Mouse (Mus musculus): Measurements from ENCODE around the gene Vmn1r68. TPM values are rescaled to one million over a fixed set of nuclear protein-coding genes. Genes with fewer than 3 reads are reported as not detected.

Gene Vmn1r68
- total RNA-seq (2021): not detected
- long read RNA-seq, experiment 1: 0 reads
- long read RNA-seq, experiment 2: 0 reads

DNA sequence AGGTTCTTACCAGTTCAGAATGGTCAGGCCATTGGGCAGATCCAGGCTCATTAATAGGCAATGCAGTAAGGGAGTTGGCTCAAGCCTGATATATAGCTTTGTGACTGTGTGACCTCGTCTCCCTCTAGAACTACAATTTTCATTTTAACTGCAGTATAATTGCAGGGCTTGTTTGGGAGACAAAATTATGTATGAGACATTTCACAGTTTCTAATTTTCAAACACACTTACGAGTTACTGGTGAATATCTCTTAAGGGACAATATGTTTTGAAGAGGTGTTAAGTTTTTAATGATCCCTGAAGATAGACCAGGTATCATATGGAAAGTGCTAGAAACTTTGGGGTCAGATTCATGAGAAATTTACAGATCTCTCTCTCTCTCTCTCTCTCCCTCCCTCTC is at the start of gene Vmn1r68:
TSS of gene Vmn1r68 (minus strand) at position 101 of the 400 bp plus-strand sequence.
- DNase-seq (ENCODE audit: low spot score in 2 of 2): no peak
- intact Hi-C loops (cut with DNase I): no loop called here

DNA sequence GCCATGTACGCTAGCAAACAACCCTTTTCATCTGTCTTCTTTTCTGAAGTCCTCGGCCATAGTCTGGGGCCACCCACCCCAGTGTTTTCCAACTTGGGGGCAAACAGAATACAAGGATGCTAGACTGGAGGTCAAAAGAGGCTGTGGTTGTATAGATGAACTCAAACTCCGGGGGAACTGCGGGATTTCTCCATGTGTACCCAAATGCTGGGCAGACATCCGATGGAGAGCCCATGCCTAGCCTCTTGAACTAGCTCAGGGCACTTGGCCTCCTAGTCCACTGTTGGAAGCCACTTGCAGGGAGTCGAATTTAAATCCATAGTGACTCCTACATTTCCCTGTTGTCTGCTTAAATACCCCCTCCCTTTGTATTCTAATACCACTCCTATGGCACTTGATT is 62.7 kb downstream of the Vmn1r68 start:
- DNase-seq (ENCODE audit: low spot score in 2 of 2): no peak
- intact Hi-C loops (cut with DNase I): no loop called here

DNA sequence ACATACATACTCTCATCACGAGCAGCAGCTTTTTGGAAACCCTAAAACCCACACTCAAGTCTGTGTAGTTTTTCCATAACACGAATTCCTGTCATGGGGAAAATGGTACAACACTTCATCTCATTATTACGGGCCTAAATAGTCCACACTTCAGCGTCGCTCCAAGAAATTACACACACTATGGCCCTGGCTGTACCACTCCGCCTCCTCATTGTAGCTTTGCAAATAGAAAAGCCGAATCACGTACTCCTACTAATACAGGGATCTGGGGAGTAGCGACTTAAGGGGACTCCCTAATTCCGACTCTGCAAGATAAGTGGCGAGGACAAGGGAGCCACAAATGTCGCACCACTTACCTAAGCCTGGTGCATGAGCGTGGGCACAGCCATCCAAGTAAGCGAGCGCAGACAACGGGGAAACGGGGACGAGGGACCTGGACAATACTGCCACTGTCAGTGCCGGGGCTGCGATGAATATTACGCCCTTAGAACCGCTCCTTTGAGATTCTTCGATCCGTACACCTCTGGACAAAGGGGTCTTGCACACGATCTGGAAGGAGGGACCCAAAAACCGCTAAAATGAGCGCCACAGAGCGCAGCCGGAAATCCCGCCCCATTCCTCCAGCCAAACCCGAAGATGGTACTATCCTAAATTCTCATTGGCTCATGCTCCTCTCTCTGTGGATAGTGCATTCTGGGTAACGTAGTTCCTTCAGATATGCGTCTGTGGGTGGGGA is 63.3 kb downstream of the Vmn1r68 start, which contains the start of gene Zik1:
TSS of gene Zik1 (minus strand) at position 609 of the 736 bp plus-strand sequence.
- intact Hi-C loops (cut with DNase I): no loop called here
- DNase-seq (ENCODE audit: low spot score in 2 of 2): peak; percentile 81 to 90

DNA sequence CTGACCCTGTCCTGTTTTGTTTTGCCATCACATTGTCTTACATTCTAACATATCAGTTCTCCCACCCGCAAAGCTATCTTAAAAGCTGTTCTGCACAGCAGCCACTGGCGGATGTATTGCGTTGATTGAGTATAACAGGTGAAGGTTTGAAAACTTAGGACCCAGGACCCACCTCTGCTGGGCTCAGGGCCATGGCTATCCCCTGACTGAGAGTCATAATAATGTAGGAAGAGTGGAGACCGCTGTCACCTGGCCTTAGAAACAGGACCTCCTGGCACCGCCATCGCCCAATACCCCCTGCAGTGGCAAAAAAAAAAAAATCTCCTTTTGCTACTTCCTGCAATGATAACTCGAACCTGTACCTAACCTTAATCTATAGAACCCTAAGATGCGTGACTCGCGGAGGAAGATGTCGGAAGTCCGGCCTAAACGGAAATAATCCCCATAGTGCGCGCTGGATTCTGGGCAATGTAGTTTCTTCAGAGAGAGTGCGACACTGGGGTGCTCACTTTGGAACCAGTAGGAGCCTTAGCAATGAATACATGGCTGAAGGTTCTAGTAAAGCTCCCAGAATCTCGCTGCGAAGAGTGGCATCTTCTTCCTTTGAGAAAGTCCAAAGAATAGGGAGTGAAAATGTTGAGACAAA is 77.6 kb downstream of the Vmn1r68 start:
- DNase-seq (ENCODE audit: low spot score in 2 of 2): peak; percentile 18 to 69
- intact Hi-C loops (cut with DNase I): no loop called here

DNA sequence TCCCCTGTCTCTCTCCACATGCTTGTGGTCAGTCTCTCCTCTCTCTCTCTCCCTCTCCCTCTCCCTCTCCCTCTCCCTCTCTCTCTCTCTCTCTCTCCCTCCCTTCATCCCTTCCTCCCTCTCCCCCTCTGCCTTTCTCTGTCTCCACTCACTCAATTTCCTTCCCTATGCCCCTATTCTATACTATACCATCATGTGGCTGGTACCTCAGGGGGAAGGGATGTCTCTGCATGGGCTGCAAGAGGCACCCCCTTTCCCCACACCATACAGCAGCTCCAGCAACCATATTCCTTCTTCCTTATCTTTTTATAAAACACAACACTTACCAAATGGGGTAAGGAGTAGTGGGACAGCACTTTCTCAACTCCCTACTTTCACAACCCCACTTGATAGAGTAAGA is 78.5 kb downstream of the Vmn1r68 start:
- no peak for DNase-seq (ENCODE audit: low spot score in 2 of 2)
- intact Hi-C loops (cut with DNase I): no loop called here

DNA sequence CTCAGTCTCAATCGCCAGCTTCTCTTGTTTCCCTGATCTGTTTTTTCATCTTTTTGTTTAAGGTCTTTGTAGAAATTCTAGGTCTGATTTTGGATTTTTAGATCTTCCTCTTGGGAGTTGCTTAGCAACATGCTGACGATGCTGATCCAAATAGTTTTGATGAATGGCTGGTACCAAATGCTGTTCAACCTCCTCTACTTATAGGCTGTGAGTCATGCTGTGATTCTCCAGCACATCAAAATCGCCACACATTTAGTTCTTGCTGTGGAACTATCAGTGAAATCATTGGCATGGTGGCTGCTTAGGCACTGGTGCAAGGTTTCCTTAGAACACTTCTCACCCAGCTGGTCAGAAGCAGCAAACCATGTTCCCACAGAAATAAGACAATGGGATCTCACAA is 100.1 kb downstream of the Vmn1r68 start:
- peak; percentile 11 to 18 for DNase-seq (ENCODE audit: low spot score in 2 of 2)
- intact Hi-C loops (cut with DNase I): no loop called here

Other genes with a start within 250 kb of the Vmn1r68 start
- not detected for gene Vmn1r67, start 115.2 kb downstream of the Vmn1r68 start, total RNA-seq (2021)
- gene Zik1, start 63.1 kb downstream of the Vmn1r68 start, total RNA-seq (2021): 10 to 100 TPM; 16.7 to 17.1 TPM
- gene Vmn1r69, start 55.2 kb upstream of the Vmn1r68 start, total RNA-seq (2021): not detected
- not detected for gene Vmn1r70, start 73.0 kb upstream of the Vmn1r68 start, total RNA-seq (2021)
- gene Nlrp4b, start 129.3 kb upstream of the Vmn1r68 start, total RNA-seq (2021): not detected
- not detected for gene Vmn1r71, start 195.9 kb upstream of the Vmn1r68 start, total RNA-seq (2021)